Mouse (Mus musculus) testis, adult 2 months (tissue): ENCODE results near the gene Plxdc1.

ENCODE experiments used
- CTCF ChIP-seq: fragments of 200-500 bp; IDR thresholded peaks from 2 replicates; pipeline ENCODE4 v1.5.1; 2012; ENCODE audit warnings: low read depth, mild to moderate bottlenecking, inconsistent platforms, low read length, moderate library complexity; ENCODE audit not compliant: control insufficient read depth, insufficient read depth, insufficient replicate concordance
- POLR2A ChIP-seq: fragments of 200-500 bp; IDR thresholded peaks from 2 replicates; pipeline ENCODE4 v1.6.1; 2012; ENCODE audit warnings: low read depth, mild to moderate bottlenecking, inconsistent platforms, low read length, moderate library complexity; ENCODE audit not compliant: control insufficient read depth

DNA sequence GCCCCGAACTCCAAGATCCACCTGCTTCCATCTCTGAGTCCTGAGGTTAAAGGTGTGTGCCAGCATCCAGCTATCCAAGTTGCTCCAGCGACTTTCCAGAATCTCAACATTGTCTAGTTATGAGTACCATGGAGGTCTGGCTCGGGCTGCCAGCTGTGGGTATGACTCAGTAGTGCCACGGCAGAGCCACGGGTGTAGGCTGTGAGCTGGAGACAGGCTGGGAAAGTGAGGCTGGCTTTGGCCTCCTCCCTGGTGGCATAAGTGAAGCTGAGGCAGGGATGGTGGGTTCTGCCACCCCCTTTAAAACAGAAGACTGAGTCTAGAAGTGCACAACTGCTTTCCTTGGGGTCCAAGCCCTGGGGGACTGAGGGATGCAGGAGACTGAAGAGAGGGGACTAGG is 47.8 kb upstream of the Plxdc1 start:
- TF ChIP-seq POLR2A (no peak), CTCF (no peak)
